Mouse (Mus musculus) adrenal gland, adult 8-10 months (tissue): ENCODE results near the gene 5530401A14Rik. TPM values are rescaled to one million over a fixed set of nuclear protein-coding genes. Genes with fewer than 3 reads are reported as not detected.

ENCODE experiments used
- DNase-seq: peaks from one replicate; pipeline ENCODE4 v3.0.0; 2022
- total RNA-seq, 4 experiments: library from RNA; stranded (reverse); gene quantifications; 2 replicates each; pipeline ENCODE4 v1.2.4; 2022

Gene 5530401A14Rik
- total RNA-seq, 4 experiments from 2014 or later: 0.13 TPM; not detected in 3

- peak; percentile 52 for DNase-seq
Measured at GRCm38 (mm10) chr11:81937516-81937915, 77.0 kb downstream of the 5530401A14Rik start.

GRCm38 (mm10) chr11:81940988-81941387 lies 80.5 kb downstream of the 5530401A14Rik start:
- peak; percentile 46 for DNase-seq

DNA sequence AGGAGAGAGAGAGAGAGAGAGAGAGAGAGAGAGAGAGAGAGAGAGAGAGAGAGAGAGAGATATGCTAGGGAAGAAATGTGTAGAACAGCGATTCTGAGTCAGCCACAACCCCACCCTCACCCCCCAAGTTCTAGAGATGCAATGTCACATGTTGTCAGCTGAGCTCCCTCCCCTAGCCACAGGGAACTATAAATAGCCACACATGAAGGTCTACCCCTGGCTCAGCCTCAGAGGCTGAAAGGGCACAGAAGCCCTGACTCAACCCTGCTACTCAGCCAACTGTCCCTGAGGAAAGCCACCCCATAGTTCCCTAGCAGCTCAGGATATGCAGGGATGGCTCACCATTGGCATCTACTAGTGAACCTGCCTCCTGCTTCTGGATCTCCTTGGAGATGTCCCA lies 81.7 kb downstream of the 5530401A14Rik start:
- DNase-seq: peak; percentile 84

Other genes with a start within 250 kb of the 5530401A14Rik start
- 1 to 10 TPM; 3.2 to 5.1 (median 4.2) TPM for gene Asic2, start 107.8 kb downstream of the 5530401A14Rik start, total RNA-seq
- 1 to 10 TPM in 3 of 4 experiments, under 1 TPM in 1; 0.74 to 2.6 (median 1.2) TPM for gene Ccl2, start 174.9 kb downstream of the 5530401A14Rik start, total RNA-seq
- gene Gm17268, start 177.9 kb downstream of the 5530401A14Rik start, total RNA-seq: not detected
- gene Ccl7, start 185.0 kb downstream of the 5530401A14Rik start, total RNA-seq: 1 to 10 TPM in 1 of 4 experiments, under 1 TPM in 1, not detected in 2; 0.46 to 1.7 TPM
- 1 to 10 TPM; 3.5 to 8.2 (median 4.4) TPM for gene Ccl11, start 197.2 kb downstream of the 5530401A14Rik start, total RNA-seq
- gene Ccl12, start 241.2 kb downstream of the 5530401A14Rik start, total RNA-seq: under 1 TPM in 1 of 4 experiments, not detected in 3; 0.52 TPM